Mouse (Mus musculus): Measurements from ENCODE around the gene Cep104.
A peak's percentile ranks its signal among the peaks of the same experiment; 100 is the strongest.

Gene Cep104

GRCm38 (mm10) chr4:153992715-153993114 lies 17.7 kb downstream of the Cep104 start:
- DNase-seq (ENCODE audit: extremely low spot score, low read depth, low spot score), result no peak

GRCm38 (mm10) chr4:153993505-153993904 lies 18.5 kb downstream of the Cep104 start:
- no peak for DNase-seq (ENCODE audit: extremely low spot score, low read depth, low spot score)

GRCm38 (mm10) chr4:154005488-154005887 lies 30.5 kb downstream of the Cep104 start:
- no peak for DNase-seq (ENCODE audit: extremely low spot score, low read depth, low spot score)

- no peak for DNase-seq (ENCODE audit: extremely low spot score, low read depth, low spot score)
Measured at GRCm38 (mm10) chr4:154006264-154006663, 31.3 kb downstream of the Cep104 start.

- DNase-seq (ENCODE audit: extremely low spot score, low read depth, low spot score), result no peak
Measured at GRCm38 (mm10) chr4:154007759-154008158, 32.8 kb downstream of the Cep104 start.

GRCm38 (mm10) chr4:154010907-154011645 lies 36.1 kb downstream of the Cep104 start:
- peak; percentile 24 for DNase-seq (ENCODE audit: extremely low spot score, low read depth, low spot score)

GRCm38 (mm10) chr4:154011646-154012089 lies 36.7 kb downstream of the Cep104 start, which contains the start of gene Lrrc47:
Gene Lrrc47 (plus strand): TSS chr4:154011731.
- DNase-seq (ENCODE audit: extremely low spot score, low read depth, low spot score), result peak; percentile 53

- no peak for DNase-seq (ENCODE audit: extremely low spot score, low read depth, low spot score)
Measured at GRCm38 (mm10) chr4:154012132-154012882, 37.3 kb downstream of the Cep104 start.

GRCm38 (mm10) chr4:154015476-154015875 lies 40.5 kb downstream of the Cep104 start:
- DNase-seq (ENCODE audit: extremely low spot score, low read depth, low spot score), result no peak

GRCm38 (mm10) chr4:154019571-154019970 lies 44.6 kb downstream of the Cep104 start:
- DNase-seq (ENCODE audit: extremely low spot score, low read depth, low spot score), result no peak

- DNase-seq (ENCODE audit: extremely low spot score, low read depth, low spot score), result no peak
Measured at GRCm38 (mm10) chr4:154021432-154021831, 46.4 kb downstream of the Cep104 start.

- no peak for DNase-seq (ENCODE audit: extremely low spot score, low read depth, low spot score)
Measured at GRCm38 (mm10) chr4:154022407-154022806, 47.4 kb downstream of the Cep104 start.

GRCm38 (mm10) chr4:154022844-154023243 lies 47.9 kb downstream of the Cep104 start:
- no peak for DNase-seq (ENCODE audit: extremely low spot score, low read depth, low spot score)

- no peak for DNase-seq (ENCODE audit: extremely low spot score, low read depth, low spot score)
Measured at GRCm38 (mm10) chr4:154023754-154024601, 49.0 kb downstream of the Cep104 start.

- DNase-seq (ENCODE audit: extremely low spot score, low read depth, low spot score), result no peak
Measured at GRCm38 (mm10) chr4:154024729-154025521, 49.9 kb downstream of the Cep104 start.

- DNase-seq (ENCODE audit: extremely low spot score, low read depth, low spot score), result no peak
Measured at GRCm38 (mm10) chr4:154025641-154026440, 50.8 kb downstream of the Cep104 start, which contains the start of gene Smim1. Gene Smim1 (minus strand): TSS chr4:154026230.

GRCm38 (mm10) chr4:154026441-154026761 lies 51.4 kb downstream of the Cep104 start:
- DNase-seq (ENCODE audit: extremely low spot score, low read depth, low spot score), result no peak

- no peak for DNase-seq (ENCODE audit: extremely low spot score, low read depth, low spot score)
Measured at GRCm38 (mm10) chr4:154028066-154028465, 53.1 kb downstream of the Cep104 start.

GRCm38 (mm10) chr4:154028646-154029045 lies 53.7 kb downstream of the Cep104 start:
- DNase-seq (ENCODE audit: extremely low spot score, low read depth, low spot score), result no peak

GRCm38 (mm10) chr4:154037123-154037522 lies 62.1 kb downstream of the Cep104 start:
- no peak for DNase-seq (ENCODE audit: extremely low spot score, low read depth, low spot score)
